Mouse (Mus musculus) megakaryocyte progenitor cell, adult 5-6 weeks (primary cell): ENCODE measurements around the gene Vmn1r200. TPM values are rescaled to one million over a fixed set of nuclear protein-coding genes. Genes with fewer than 3 reads are reported as not detected.
"Not testable (repeated sequence)": the region's sequence is repeated elsewhere in the genome, so short reads cannot be mapped to it uniquely, and the experiment has no call there.

ENCODE experiments used
- ATAC-seq: replicated peaks from 2 replicates; pipeline ENCODE4 v1.8.0; 2016; ENCODE audit warnings: mild to moderate bottlenecking, moderate TSS enrichment, inconsistent platforms; ENCODE audit not compliant: poor library complexity
- total RNA-seq, 2 experiments: library from RNA; stranded (forward) in 1 of 2; stranded (reverse) in 1 of 2; fragments of 157-497, 149-512 nt in 1 of 2; fragments of 200-1000 nt in 1 of 2; gene quantifications; 2 replicates each; pipeline versions ENCODE4 v1.2.3 to v1.2.4; 2015 to 2017

The Vmn1r200 gene
- total RNA-seq (2015) (not detected in 2 replicates), total RNA-seq (2017) (not detected in 2 replicates)

GRCm38 (mm10) chr13:22390073-22390472 is at the start of gene Vmn1r200:
TSS of gene Vmn1r200 (plus strand) at chr13:22390373.
- no peak for ATAC-seq

- ATAC-seq: no peak
These were observed 40.1 kb upstream of the Vmn1r200 start, which contains the start of gene Vmn1r198 for GRCm38 (mm10) chr13:22350064-22350463. TSS of gene Vmn1r198 (plus strand) at chr13:22350364.

- ATAC-seq: no peak
These were observed 39.4 kb upstream of the Vmn1r200 start for GRCm38 (mm10) chr13:22350813-22351212.

- ATAC-seq: no peak
These were observed 10.7 kb upstream of the Vmn1r200 start, which contains the start of gene Vmn1r199 for GRCm38 (mm10) chr13:22379518-22379917. TSS of gene Vmn1r199 (plus strand) at chr13:22379818.

- not testable (repeated sequence) for ATAC-seq
These were observed 9.0 kb upstream of the Vmn1r200 start for GRCm38 (mm10) chr13:22381128-22381527.

- ATAC-seq: no peak
These were observed 6.8 kb upstream of the Vmn1r200 start for GRCm38 (mm10) chr13:22383401-22383800.

- no peak for ATAC-seq
These were observed 3.1 kb upstream of the Vmn1r200 start for GRCm38 (mm10) chr13:22387050-22387449.

- ATAC-seq: no peak
These were observed 12.8 kb downstream of the Vmn1r200 start for GRCm38 (mm10) chr13:22402978-22403377.

Other genes starting within 250 kb of the Vmn1r200 start
- gene Vmn1r191, start 206.4 kb upstream of the Vmn1r200 start, total RNA-seq (2015): not detected in 2 replicates
- gene Vmn1r191, start 206.4 kb upstream of the Vmn1r200 start, total RNA-seq (2017): not detected in 2 replicates
- gene Vmn1r192, start 199.2 kb upstream of the Vmn1r200 start, total RNA-seq (2015): not detected in 2 replicates
- not detected in 2 replicates for gene Vmn1r192, start 199.2 kb upstream of the Vmn1r200 start, total RNA-seq (2017)
- not detected in 2 replicates for gene Vmn1r193, start 167.2 kb upstream of the Vmn1r200 start, total RNA-seq (2015)
- gene Vmn1r193, start 167.2 kb upstream of the Vmn1r200 start, total RNA-seq (2017): not detected in 2 replicates
- gene Vmn1r194, start 146.2 kb upstream of the Vmn1r200 start, total RNA-seq (2015): not detected in 2 replicates
- gene Vmn1r194, start 146.2 kb upstream of the Vmn1r200 start, total RNA-seq (2017): not detected in 2 replicates
- gene Vmn1r195, start 119.9 kb upstream of the Vmn1r200 start, total RNA-seq (2015): not detected in 2 replicates
- gene Vmn1r195, start 119.9 kb upstream of the Vmn1r200 start, total RNA-seq (2017): not detected in 2 replicates
- gene Vmn1r196, start 100.5 kb upstream of the Vmn1r200 start, total RNA-seq (2015): not detected in 2 replicates
- not detected in 2 replicates for gene Vmn1r196, start 100.5 kb upstream of the Vmn1r200 start, total RNA-seq (2017)
- not detected in 2 replicates for gene Vmn1r197, start 65.8 kb upstream of the Vmn1r200 start, total RNA-seq (2015)
- not detected in 2 replicates for gene Vmn1r197, start 65.8 kb upstream of the Vmn1r200 start, total RNA-seq (2017)
- gene Vmn1r198, start 40.0 kb upstream of the Vmn1r200 start, total RNA-seq (2015): not detected in 2 replicates
- not detected in 2 replicates for gene Vmn1r198, start 40.0 kb upstream of the Vmn1r200 start, total RNA-seq (2017)
- not detected in 2 replicates for gene Vmn1r199, start 10.6 kb upstream of the Vmn1r200 start, total RNA-seq (2015)
- gene Vmn1r199, start 10.6 kb upstream of the Vmn1r200 start, total RNA-seq (2017): not detected in 2 replicates
- not detected in 2 replicates for gene Vmn1r201, start 81.5 kb downstream of the Vmn1r200 start, total RNA-seq (2015)
- gene Vmn1r201, start 81.5 kb downstream of the Vmn1r200 start, total RNA-seq (2017): not detected in 2 replicates
- not detected in 2 replicates for gene Vmn1r202, start 115.0 kb downstream of the Vmn1r200 start, total RNA-seq (2015)
- gene Vmn1r202, start 115.0 kb downstream of the Vmn1r200 start, total RNA-seq (2017): not detected in 2 replicates
- gene Vmn1r203, start 127.7 kb downstream of the Vmn1r200 start, total RNA-seq (2015): not detected in 2 replicates
- 0.04 TPM in 1 of 2 replicates, not detected in the other for gene Vmn1r203, start 127.7 kb downstream of the Vmn1r200 start, total RNA-seq (2017)
- not detected in 2 replicates for gene Vmn1r204, start 162.8 kb downstream of the Vmn1r200 start, total RNA-seq (2015)
- gene Vmn1r204, start 162.8 kb downstream of the Vmn1r200 start, total RNA-seq (2017): not detected in 2 replicates
- gene Vmn1r205, start 202.6 kb downstream of the Vmn1r200 start, total RNA-seq (2015): not detected in 2 replicates
- gene Vmn1r205, start 202.6 kb downstream of the Vmn1r200 start, total RNA-seq (2017): not detected in 2 replicates
- gene Vmn1r206, start 233.9 kb downstream of the Vmn1r200 start, total RNA-seq (2015): not detected in 2 replicates
- not detected in 2 replicates for gene Vmn1r206, start 233.9 kb downstream of the Vmn1r200 start, total RNA-seq (2017)